Mouse (Mus musculus) ES-CJ7 (cell line): ENCODE results near the gene Fancm.
A peak's percentile ranks its signal among the peaks of the same experiment; 100 is the strongest.

Experiments
- DNase-seq: peaks from one replicate; pipeline ENCODE4 v3.0.0; 2011; ENCODE audit warnings: low read depth, low spot score

The Fancm gene

DNA sequence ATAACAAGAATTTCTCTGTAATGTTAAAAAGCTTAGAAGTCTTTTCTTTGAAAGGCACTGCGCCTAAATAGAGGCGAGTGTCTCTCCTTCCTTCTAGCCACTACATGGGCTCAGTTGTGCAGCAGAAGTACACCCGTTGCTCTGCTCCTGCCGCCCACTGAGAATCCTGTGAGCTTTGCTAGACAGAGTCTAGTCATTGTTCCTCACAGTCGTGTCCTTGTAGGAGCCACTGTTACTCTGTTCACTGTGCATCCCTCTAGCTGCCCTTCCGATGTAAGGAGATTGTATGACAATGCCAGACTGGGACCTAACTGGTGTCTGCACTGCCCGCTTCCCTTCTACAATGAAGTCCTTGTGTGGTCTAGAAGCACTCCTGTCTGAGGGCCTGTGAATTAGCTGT, 43.6 kb downstream of the Fancm start:
- DNase-seq = peak; percentile 42

DNA sequence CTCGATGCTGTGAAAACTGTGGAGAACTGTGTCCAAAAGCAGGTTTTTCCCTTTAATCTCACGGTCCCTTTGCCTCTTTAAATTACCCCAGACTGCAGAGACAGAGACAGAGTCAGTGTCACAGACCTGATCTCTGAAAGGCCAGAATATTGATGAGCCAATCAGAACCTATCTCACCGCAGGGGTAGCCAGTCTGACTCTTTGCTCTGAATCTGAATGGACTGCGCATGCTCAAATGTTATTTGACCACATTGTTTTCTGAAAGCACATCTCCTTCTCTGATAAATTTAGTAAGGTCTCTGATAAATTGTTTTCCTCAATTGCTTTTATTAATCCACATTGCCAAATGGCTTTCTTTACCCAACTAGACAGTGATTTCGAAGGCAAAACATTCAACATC, 44.0 kb downstream of the Fancm start:
- peak; percentile 35 for DNase-seq

DNA sequence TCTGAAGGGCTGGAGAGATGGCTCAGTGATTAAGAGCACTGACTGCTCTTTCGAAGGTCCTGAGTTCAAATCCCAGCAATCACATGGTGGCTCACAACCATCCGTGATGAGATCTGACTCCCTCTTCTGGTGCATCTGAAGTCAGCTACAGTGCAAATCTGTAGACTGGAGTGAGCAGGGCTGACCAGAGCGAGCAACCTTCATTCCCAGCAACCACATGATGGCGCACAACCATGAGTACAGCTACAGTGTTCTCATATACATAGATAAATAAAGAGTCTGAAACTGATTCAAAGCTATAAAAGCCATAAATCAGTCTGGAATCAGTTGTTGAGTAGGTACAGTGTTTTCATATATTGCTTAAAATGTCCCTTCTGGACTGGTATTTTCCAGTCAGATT, 60.7 kb downstream of the Fancm start:
- DNase-seq = peak; percentile 56

DNA sequence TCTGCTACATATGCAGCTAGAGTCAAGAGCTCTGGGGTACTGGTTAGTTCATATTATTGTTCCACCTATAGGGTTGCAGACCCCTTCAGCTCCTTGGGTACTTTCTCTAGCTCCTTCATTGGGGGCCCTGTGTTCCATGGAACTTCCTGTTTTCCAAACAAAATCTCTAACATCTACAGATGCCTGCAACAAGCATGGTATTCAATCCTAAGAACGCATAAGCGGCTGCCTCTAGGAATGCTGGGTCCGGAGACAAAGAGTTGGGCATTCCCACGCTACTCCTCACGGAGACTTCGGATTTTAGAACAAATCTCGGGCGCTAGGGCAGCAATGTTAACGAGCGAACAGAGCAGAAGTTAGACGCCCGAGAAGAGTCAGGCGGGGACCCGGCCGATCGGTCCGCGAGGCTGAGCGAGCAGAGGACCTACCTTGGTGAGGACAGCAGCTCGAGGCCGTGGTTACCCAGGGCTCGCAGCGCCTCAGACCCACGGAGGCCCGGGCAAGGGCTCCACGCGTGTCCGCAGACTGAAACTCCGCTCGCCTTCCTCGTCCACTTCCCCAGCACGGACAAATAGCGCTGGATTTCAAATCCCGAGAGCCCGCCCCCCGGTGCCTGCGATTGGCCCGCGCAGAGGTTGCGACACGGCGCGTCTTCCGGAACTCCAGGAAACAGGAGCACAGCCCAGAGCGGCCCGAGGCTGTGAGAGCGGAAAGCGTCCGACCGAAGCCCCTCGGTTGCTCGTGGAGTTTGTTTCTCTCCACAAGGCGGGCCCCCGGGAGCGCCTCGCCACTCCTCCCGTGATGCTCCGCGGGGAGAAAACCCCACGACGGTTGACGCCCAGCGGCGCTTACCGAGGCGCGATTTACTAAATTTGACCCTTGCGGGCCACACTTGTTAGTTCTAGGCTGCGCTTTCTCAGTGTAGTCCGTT, 96.9 kb downstream of the Fancm start, which contains the start of gene Mis18bp1:
TSS of gene Mis18bp1 (minus strand) at position 584 of the 931 bp plus-strand sequence.
- peak; percentile 97 for DNase-seq

DNA sequence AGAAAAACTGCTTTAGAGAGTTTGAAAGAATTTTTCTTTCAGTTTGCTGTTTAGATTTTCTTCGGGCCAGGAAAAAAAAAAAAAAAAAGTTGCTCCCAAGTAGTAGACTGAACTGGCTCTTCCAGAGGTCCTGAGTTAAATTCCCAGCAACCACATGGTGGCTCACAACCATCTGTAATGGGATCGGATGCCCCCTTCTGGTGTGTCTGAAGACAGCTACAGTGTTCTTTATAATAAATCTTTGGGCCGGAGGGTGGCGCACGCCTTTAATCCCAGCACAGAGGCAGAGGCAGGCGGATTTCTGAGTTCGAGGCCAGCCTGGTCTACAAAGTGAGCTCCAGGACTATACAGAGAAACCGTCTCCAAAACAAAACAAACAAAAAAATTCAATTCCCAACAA, 97.6 kb downstream of the Fancm start:
- DNase-seq = peak; percentile 68

DNA sequence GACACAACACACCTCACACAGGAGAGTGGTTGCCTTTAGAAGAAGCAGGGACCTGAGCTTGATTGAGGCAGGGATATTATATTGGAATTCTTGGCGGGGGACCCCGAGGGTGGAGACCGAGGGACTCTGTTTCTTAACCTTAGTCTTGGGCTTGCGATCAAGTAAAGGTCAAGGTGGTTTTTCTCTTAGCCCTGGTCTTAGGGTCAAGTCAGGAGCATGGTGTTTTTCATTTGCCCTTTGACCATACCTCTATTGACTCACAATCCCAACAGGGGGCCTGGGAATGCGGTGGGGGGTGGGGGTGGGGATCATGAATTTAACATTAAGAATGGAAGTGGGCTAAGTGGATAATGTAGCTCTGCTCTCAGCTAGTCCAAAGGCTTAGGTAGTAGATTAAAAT, 98.3 kb downstream of the Fancm start:
- DNase-seq = peak; percentile 80
